Mouse (Mus musculus) neural tube, embryonic 12.5 days (tissue): ENCODE measurements at regions not wholly inside any gene's neighbourhood (a gene's known extent, or its start where the extent isn't known, plus 50 kb on each side); places are given as distances from the start of the nearest gene placed in this dataset.

Experiments used
- ATAC-seq: fragments of 200-750 bp; cut with Nextera tagmentation; 2 replicates; pipeline ENCODE4 v1.8.0; 2017; ENCODE audit warnings: low read depth, mild to moderate bottlenecking, moderate TSS enrichment, moderate library complexity; ENCODE audit not compliant: low FRiP score
- H3K27ac ChIP-seq: fragments of 300-500 bp; sonication (generic); 2 replicates; pipeline ENCODE4 v1.5.1; 2016
- H3K27me3 ChIP-seq: fragments of 300-500 bp; sonication (generic); replicated peaks from 2 replicates; pipeline ENCODE4 v1.6.1; 2016; ENCODE audit warnings: mild to moderate bottlenecking
- H3K36me3 ChIP-seq: fragments of 300-500 bp; sonication (generic); 2 replicates; pipeline ENCODE4 v1.6.1; 2016; ENCODE audit warnings: mild to moderate bottlenecking
- H3K4me1 ChIP-seq: fragments of 300-500 bp; sonication (generic); 2 replicates; pipeline ENCODE4 v1.6.1; 2016
- H3K4me2 ChIP-seq: fragments of 300-500 bp; sonication (generic); replicated peaks from 2 replicates; pipeline ENCODE4 v1.6.1; 2016; ENCODE audit warnings: mild to moderate bottlenecking
- H3K4me3 ChIP-seq: fragments of 300-500 bp; sonication (generic); 2 replicates; pipeline ENCODE4 v1.5.1; 2016
- H3K9ac ChIP-seq: fragments of 300-500 bp; sonication (generic); 2 replicates; pipeline ENCODE4 v1.6.1; 2016; ENCODE audit warnings: mild to moderate bottlenecking
- H3K9me3 ChIP-seq: fragments of 300-500 bp; sonication (generic); 2 replicates; pipeline ENCODE4 v1.6.1; 2016; ENCODE audit warnings: mild to moderate bottlenecking
- WGBS: fragments of 180-500 bp; shearing (Covaris S2); methylation state at CpG from one replicate; pipeline ENCODE4 v1.1.7; 2016; 5-methylcytosine and 5-hydroxymethylcytosine counted together

- H3K4me3 ChIP-seq: no peak overlapping the region
- WGBS: 53% methylated on average over 12 of the region's 12 CpGs
- H3K9me3 ChIP-seq: no peaks in the 10 kb centered on the region
- H3K9ac ChIP-seq: no peak overlapping the region
- no peak overlapping the region for H3K27ac ChIP-seq
- H3K27me3 ChIP-seq: no peaks in the 10 kb centered on the region
- H3K36me3 ChIP-seq: no peaks in the 10 kb centered on the region
- no peak overlapping the region for H3K4me2 ChIP-seq
- no peaks in the 10 kb centered on the region for H3K4me1 ChIP-seq
- ATAC-seq: no peak
These were observed 236.2 kb upstream of the Tnp1 start for GRCm38 (mm10) chr1:73251911-73252356.

DNA sequence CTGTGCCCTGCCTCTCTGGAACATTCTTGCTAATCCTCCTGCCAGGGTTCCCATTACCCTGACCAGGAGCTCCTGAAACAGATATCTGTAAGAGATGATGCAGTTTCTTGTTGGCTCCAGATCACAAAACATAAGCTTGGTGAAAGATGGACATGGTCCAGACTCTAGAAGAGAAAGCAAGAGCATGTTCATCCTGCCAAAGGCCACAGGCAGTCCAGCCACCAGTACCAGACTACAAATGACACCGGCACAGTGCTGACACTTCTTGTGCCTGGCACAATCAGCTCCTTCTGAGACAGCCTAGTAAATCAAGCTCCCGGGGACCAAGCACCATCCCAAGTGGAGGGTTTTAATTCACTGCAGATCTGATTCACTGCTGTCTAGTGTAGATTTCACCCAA, 228.3 kb upstream of the Tnp1 start:
- Histone ChIP-seq H3K27me3 (no peaks in the 10 kb centered on the region), H3K4me1 (no peaks in the 10 kb centered on the region), H3K27ac (no peak overlapping the region), H3K4me3 (no peak overlapping the region), H3K9me3 (no peaks in the 10 kb centered on the region), H3K4me2 (no peak overlapping the region), H3K9ac (no peak overlapping the region), H3K36me3 (no peaks in the 10 kb centered on the region)
- 79% methylated on average over 2 of the region's 2 CpGs for WGBS
- no peak for ATAC-seq

DNA sequence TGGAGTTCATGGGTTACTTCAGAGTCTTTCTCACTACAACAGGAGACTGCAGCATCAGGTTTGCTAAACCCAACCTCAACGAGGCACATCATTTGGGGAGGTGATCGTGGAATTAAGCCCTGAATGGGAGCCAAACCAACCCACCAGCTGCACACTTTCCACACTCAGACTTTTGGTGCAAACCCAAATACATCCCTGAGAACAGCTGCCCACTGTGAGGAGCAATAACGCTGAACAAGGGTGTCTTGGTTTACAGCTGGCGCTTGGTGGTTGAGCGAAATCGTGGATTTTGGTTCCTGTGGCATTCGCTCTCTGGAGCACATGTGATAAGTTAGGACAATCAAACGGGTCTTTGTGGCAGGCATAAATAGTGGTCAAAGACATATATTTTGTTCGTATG, 226.6 kb upstream of the Tnp1 start:
- no peak for ATAC-seq
- 81% methylated on average over 9 of the region's 9 CpGs for WGBS
- Histone ChIP-seq H3K4me3 (no peak overlapping the region), H3K9me3 (no peaks in the 10 kb centered on the region), H3K9ac (no peak overlapping the region), H3K27ac (no peak overlapping the region), H3K27me3 (no peaks in the 10 kb centered on the region), H3K4me1 (no peaks in the 10 kb centered on the region), H3K36me3 (no peaks in the 10 kb centered on the region), H3K4me2 (no peak overlapping the region)

- 74% methylated on average over 3 of the region's 3 CpGs for WGBS
- Histone ChIP-seq H3K27me3 (no peaks in the 10 kb centered on the region), H3K9me3 (no peaks in the 10 kb centered on the region), H3K27ac (no peak overlapping the region), H3K4me2 (no peak overlapping the region), H3K4me3 (no peak overlapping the region), H3K9ac (no peak overlapping the region), H3K36me3 (no peaks in the 10 kb centered on the region), H3K4me1 (no peaks in the 10 kb centered on the region)
- no peak for ATAC-seq
These were observed 221.2 kb upstream of the Tnp1 start for GRCm38 (mm10) chr1:73236867-73237266.

GRCm38 (mm10) chr1:73233636-73234035, 217.9 kb upstream of the Tnp1 start:
- H3K4me1 ChIP-seq: no peaks in the 10 kb centered on the region
- no peak overlapping the region for H3K9ac ChIP-seq
- 0 out of 2 replicates have a peak, but pooled peaks cover 6% of the 10 kb centered on the region for H3K9me3 ChIP-seq
- no peaks in the 10 kb centered on the region for H3K27me3 ChIP-seq
- H3K27ac ChIP-seq: no peak overlapping the region
- no peak for ATAC-seq
- H3K4me2 ChIP-seq: no peak overlapping the region
- no peaks in the 10 kb centered on the region for H3K36me3 ChIP-seq
- no peak overlapping the region for H3K4me3 ChIP-seq

GRCm38 (mm10) chr1:73233041-73233440, 217.3 kb upstream of the Tnp1 start:
- 87% methylated on average over 3 of the region's 3 CpGs for WGBS
- no peak overlapping the region for H3K4me3 ChIP-seq
- H3K27ac ChIP-seq: no peak overlapping the region
- no peaks in the 10 kb centered on the region for H3K4me1 ChIP-seq
- H3K9me3 ChIP-seq: 0 out of 2 replicates have a peak, but pooled peaks cover 6% of the 10 kb centered on the region
- no peaks in the 10 kb centered on the region for H3K36me3 ChIP-seq
- no peak overlapping the region for H3K4me2 ChIP-seq
- no peaks in the 10 kb centered on the region for H3K27me3 ChIP-seq
- H3K9ac ChIP-seq: no peak overlapping the region
- ATAC-seq: no peak

- Histone ChIP-seq H3K27me3 (no peaks in the 10 kb centered on the region), H3K36me3 (no peaks in the 10 kb centered on the region), H3K4me1 (no peaks in the 10 kb centered on the region), H3K4me3 (no peak overlapping the region), H3K27ac (no peak overlapping the region), H3K9me3 (0 out of 2 replicates have a peak, but pooled peaks cover 6% of the 10 kb centered on the region), H3K9ac (no peak overlapping the region), H3K4me2 (no peak overlapping the region)
- no peak for ATAC-seq
- 78% methylated on average over 1 of the region's 1 CpGs for WGBS
These were observed 214.9 kb upstream of the Tnp1 start for GRCm38 (mm10) chr1:73230611-73231010.

DNA sequence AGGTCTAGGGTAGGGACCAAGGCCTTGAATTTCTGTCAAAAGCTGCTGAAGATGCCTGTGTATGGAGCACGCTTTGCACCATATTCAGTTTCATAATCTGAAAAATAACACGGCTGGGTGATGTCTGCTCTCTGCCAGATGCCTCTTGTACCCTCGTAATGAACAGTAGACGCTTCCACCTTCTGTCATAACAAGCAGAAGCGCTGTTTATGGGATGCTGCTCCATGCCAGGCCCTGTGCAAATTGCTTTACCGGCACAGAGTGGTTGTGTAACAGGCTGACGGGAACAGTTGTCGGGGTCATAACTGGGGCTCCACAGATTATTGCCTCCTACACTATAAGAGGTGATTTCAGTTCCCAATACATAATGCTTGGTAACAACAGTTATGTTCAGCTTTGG, 211.5 kb upstream of the Tnp1 start:
- no peak overlapping the region for H3K4me2 ChIP-seq
- no peaks in the 10 kb centered on the region for H3K4me1 ChIP-seq
- ATAC-seq: no peak
- H3K4me3 ChIP-seq: no peak overlapping the region
- 0 out of 2 replicates have a peak, but pooled peaks cover 6% of the 10 kb centered on the region for H3K9me3 ChIP-seq
- no peak overlapping the region for H3K27ac ChIP-seq
- no peaks in the 10 kb centered on the region for H3K36me3 ChIP-seq
- 94% methylated on average over 8 of the region's 8 CpGs for WGBS
- no peaks in the 10 kb centered on the region for H3K27me3 ChIP-seq
- no peak overlapping the region for H3K9ac ChIP-seq

- Histone ChIP-seq H3K4me2 (no peak overlapping the region), H3K27me3 (no peaks in the 10 kb centered on the region), H3K4me1 (no peaks in the 10 kb centered on the region; the same call in 1 of the 2 replicates), H3K27ac (no peak overlapping the region), H3K9me3 (no peaks in the 10 kb centered on the region), H3K36me3 (no peaks in the 10 kb centered on the region), H3K9ac (no peak overlapping the region), H3K4me3 (no peak overlapping the region)
- 8% methylated on average over 2 of the region's 2 CpGs for WGBS
- ATAC-seq: no peak
These were observed 206.2 kb upstream of the Tnp1 start for GRCm38 (mm10) chr1:73221863-73222262.

DNA sequence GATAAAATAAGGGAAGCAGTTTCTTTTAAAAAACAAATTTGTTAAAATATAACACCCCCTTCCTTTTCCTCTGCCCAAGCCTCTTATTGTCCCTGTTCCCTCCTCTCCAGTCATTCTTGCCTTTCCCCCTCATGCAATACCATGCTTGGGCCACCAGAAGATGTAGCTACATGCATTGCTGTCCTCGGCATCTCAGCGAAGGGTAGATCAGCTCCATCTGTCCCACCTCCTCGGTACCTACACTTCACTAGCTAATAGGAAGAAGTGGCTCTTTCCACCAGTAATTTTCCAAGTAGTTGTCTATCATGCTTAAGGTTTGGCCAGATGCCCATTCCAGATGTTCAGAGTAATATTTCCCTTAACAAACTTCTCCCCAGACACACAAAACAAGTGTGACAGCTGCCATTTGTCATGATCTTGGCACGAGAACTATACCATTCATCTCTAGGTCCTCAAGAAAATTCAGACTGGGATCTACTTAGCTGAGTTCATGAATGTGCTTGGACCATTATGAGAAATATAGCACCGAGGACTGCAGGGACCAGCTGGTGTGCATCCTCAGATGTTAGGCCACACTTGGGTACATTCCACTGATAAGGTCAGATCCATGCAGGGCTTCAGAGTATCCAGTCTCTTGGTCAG, 198.7 kb upstream of the Tnp1 start:
- Histone ChIP-seq H3K4me2 (no peak overlapping the region), H3K36me3 (no peaks in the 10 kb centered on the region), H3K9me3 (no peaks in the 10 kb centered on the region), H3K4me3 (no peak overlapping the region), H3K4me1 (no peaks in the 10 kb centered on the region; the same call in 1 of the 2 replicates), H3K9ac (no peak overlapping the region), H3K27me3 (no peaks in the 10 kb centered on the region), H3K27ac (no peak overlapping the region)
- WGBS: 85% methylated on average over 5 of the region's 5 CpGs
- no peak for ATAC-seq

DNA sequence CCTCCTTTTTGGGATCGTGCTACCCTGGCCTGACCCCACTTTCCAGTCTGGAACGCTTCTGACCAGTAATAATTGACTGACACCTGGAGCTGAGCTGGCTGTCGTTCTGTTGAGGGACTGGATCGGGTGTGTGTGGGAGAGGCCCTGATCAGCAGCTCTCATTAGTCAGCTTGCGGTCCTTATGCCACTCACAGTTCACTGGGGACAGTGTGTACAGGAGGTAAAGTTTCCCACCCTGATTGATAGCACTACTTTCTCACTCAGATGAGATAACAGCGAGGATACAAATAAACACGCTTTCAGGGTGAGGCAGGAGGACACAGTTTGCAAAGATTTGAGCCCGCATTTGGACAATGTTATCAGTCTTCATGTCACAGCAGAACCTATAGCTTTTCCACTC, 191.7 kb upstream of the Tnp1 start:
- no peaks in the 10 kb centered on the region for H3K4me1 ChIP-seq
- ATAC-seq: no peak
- H3K9me3 ChIP-seq: no peaks in the 10 kb centered on the region
- H3K27me3 ChIP-seq: no peaks in the 10 kb centered on the region
- no peaks in the 10 kb centered on the region for H3K36me3 ChIP-seq
- H3K4me3 ChIP-seq: no peak overlapping the region
- H3K9ac ChIP-seq: no peak overlapping the region
- H3K4me2 ChIP-seq: no peak overlapping the region
- no peak overlapping the region for H3K27ac ChIP-seq
- WGBS: 89% methylated on average over 8 of the region's 8 CpGs

DNA sequence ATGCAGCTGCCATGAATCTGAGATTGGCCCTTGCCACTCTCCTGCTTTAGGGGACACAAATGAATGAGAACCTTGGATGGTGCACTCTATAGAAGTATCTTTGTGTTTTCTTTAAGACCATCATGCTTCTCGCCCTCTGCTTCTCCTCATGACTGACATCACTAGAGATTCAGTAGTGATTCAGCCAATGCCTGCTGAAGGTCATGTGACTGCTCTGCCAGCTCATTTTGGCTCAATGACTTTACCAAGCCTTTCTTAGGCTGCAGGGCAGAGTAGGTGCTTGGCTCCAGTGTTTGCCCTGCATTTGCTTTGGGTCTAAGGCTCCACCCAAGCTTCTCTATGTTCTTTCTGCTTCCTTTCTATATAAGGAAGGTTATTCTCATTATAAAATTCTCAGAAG, 190.1 kb upstream of the Tnp1 start:
- 97% methylated on average over 1 of the region's 1 CpGs for WGBS
- Histone ChIP-seq H3K27ac (no peak overlapping the region), H3K4me2 (no peak overlapping the region), H3K9me3 (no peaks in the 10 kb centered on the region), H3K27me3 (no peaks in the 10 kb centered on the region), H3K4me1 (no peaks in the 10 kb centered on the region), H3K9ac (no peak overlapping the region), H3K4me3 (no peak overlapping the region), H3K36me3 (no peaks in the 10 kb centered on the region)
- ATAC-seq: no peak

DNA sequence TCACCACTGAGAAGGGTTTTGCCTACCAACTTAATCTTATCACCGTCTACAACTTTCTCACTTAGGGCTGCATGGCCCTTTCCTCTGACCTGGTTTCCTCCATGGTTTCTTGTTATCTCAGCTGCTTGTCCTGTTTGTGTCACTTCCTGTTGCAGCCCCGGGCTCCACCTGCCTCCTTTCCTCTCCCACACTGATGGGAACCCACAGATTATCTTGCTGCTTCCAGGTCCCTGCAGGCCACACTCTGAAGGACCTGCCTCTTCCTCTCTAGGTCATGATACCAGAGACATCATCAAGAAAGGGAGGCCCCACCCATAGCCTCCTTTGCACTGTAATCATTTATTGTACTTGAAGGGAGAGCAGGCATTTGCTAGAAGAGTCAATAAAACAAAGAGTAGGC, 184.4 kb upstream of the Tnp1 start:
- no peak for ATAC-seq
- peaks cover 3% of the 10 kb centered on the region; the same call in 1 of the 2 replicates for H3K4me1 ChIP-seq
- no peak overlapping the region for H3K27ac ChIP-seq
- H3K9me3 ChIP-seq: no peaks in the 10 kb centered on the region
- WGBS: 75% methylated on average over 2 of the region's 2 CpGs
- no peaks in the 10 kb centered on the region for H3K27me3 ChIP-seq
- no peak overlapping the region for H3K4me3 ChIP-seq
- no peak overlapping the region for H3K9ac ChIP-seq
- no peaks in the 10 kb centered on the region for H3K36me3 ChIP-seq
- H3K4me2 ChIP-seq: no peak overlapping the region
